Mouse (Mus musculus) T-helper 1 cell (primary cell): ENCODE measurements around the gene Gdf15.

Experiments used
- in situ Hi-C: fragments of 300-600 bp; cut with MboI, MseI; formaldehyde crosslinking; loops from one replicate; pipeline ENCODE4 v1.15.1; 2025; ENCODE audit warnings: high pct_unique_total_duplicates

The Gdf15 gene

GRCm38 (mm10) chr8:70606780-70607602 lies 25.3 kb downstream of the Gdf15 start:
- in situ Hi-C loops = no loop called here

- in situ Hi-C loops = no loop called here
These were observed 26.1 kb downstream of the Gdf15 start for GRCm38 (mm10) chr8:70605871-70606779.

- in situ Hi-C loops = no loop called here
These were observed 27.7 kb downstream of the Gdf15 start for GRCm38 (mm10) chr8:70604558-70604957.

- in situ Hi-C loops = no loop called here
These were observed 30.0 kb downstream of the Gdf15 start for GRCm38 (mm10) chr8:70602139-70602811.

GRCm38 (mm10) chr8:70601271-70601649 lies 31.0 kb downstream of the Gdf15 start:
- in situ Hi-C loops = no loop called here

- in situ Hi-C loops = no loop called here
These were observed 31.6 kb downstream of the Gdf15 start for GRCm38 (mm10) chr8:70600473-70601270.

GRCm38 (mm10) chr8:70599507-70600290 lies 32.6 kb downstream of the Gdf15 start:
- in situ Hi-C loops = no loop called here

GRCm38 (mm10) chr8:70598722-70599121 lies 33.5 kb downstream of the Gdf15 start:
- in situ Hi-C loops = no loop called here

- in situ Hi-C loops = no loop called here
These were observed 34.0 kb downstream of the Gdf15 start for GRCm38 (mm10) chr8:70598283-70598682.

- in situ Hi-C loops = no loop called here
These were observed 34.6 kb downstream of the Gdf15 start for GRCm38 (mm10) chr8:70597417-70598272.

- in situ Hi-C loops = no loop called here
These were observed 35.4 kb downstream of the Gdf15 start for GRCm38 (mm10) chr8:70596775-70597416.

GRCm38 (mm10) chr8:70596216-70596615 lies 36.0 kb downstream of the Gdf15 start:
- in situ Hi-C loops = no loop called here

GRCm38 (mm10) chr8:70595811-70596210 lies 36.4 kb downstream of the Gdf15 start:
- in situ Hi-C loops = no loop called here

GRCm38 (mm10) chr8:70594621-70595564 lies 37.4 kb downstream of the Gdf15 start:
- in situ Hi-C loops = no loop called here

- in situ Hi-C loops = no loop called here
These were observed 38.2 kb downstream of the Gdf15 start, which contains the start of gene Isyna1 for GRCm38 (mm10) chr8:70593961-70594609. Gene Isyna1 (plus strand): TSS chr8:70594373.

GRCm38 (mm10) chr8:70593173-70593572 lies 39.1 kb downstream of the Gdf15 start:
- in situ Hi-C loops = no loop called here

- in situ Hi-C loops = no loop called here
These were observed 40.7 kb downstream of the Gdf15 start for GRCm38 (mm10) chr8:70591569-70591968.
